In genomic region chr6:52518704-52519103, GRCm38 (mm10) we compare ENCODE assay signal across 17 mouse cellular contexts.
"Had no signal": no experiment of that assay in that cellular context is flagged by ENCODE, and none has a peak within 500 bp of the region (broad histone marks: within the 10 kb centered on the region; RNA-seq: fewer than 3 reads in every experiment).

No protein-coding gene starts in this region.

- DNase-seq: kidney, adult 18-20 months; kidney, adult 9 months; kidney, postnatal 25 days; layer of hippocampus, postnatal 36 days; liver, embryonic 13.5 days; midbrain, embryonic 14.5 days; retina, postnatal 1 day; right cerebral cortex, postnatal 25 days; spleen, adult 18-20 months; thymus, postnatal 25 days had no signal

- H3K27ac ChIP-seq: hindbrain, postnatal 0 days; left cerebral cortex, adult 2 months; liver, embryonic 13.5 days; macrophage; neural tube, embryonic 12.5 days; stomach, embryonic 15.5 days had no signal

- H3K4me1 ChIP-seq: liver, embryonic 13.5 days; stomach, embryonic 15.5 days had no signal

- H3K36me3 ChIP-seq: liver, embryonic 13.5 days; neural tube, embryonic 12.5 days; stomach, embryonic 15.5 days had no signal

- H3K27me3 ChIP-seq: liver, embryonic 13.5 days; neural tube, embryonic 12.5 days; stomach, embryonic 15.5 days had no signal

- H3K4me3 ChIP-seq: left cerebral cortex, adult 2 months; liver, embryonic 13.5 days; neural tube, embryonic 12.5 days; stomach, embryonic 15.5 days had no signal

- H3K9me3 ChIP-seq: liver, embryonic 13.5 days; neural tube, embryonic 12.5 days; stomach, embryonic 15.5 days had no signal

- H3K4me2 ChIP-seq: liver, embryonic 13.5 days; neural tube, embryonic 12.5 days; stomach, embryonic 15.5 days had no signal

- H3K9ac ChIP-seq: liver, embryonic 13.5 days; neural tube, embryonic 12.5 days; stomach, embryonic 15.5 days had no signal

- ATAC-seq: hindbrain, postnatal 0 days; inflammation-experienced regulatory T-cells, adult 6 months; intestine, embryonic 16.5 days had no signal
